7 mouse cellular contexts compared by ENCODE assay signal in genomic region chr17:28026111-28026872, GRCm38 (mm10). TPM values are rescaled to one million over a fixed set of nuclear protein-coding genes. Genes with fewer than 3 reads are reported as not detected.
A peak's percentile ranks its signal among the peaks of the same experiment; 100 is the strongest.
DNase-seq lines count a peak whose midpoint lies in the region; ATAC-seq and TF ChIP-seq lines count a peak whose summit lies in the region.

No protein-coding gene starts in this region.

- peak; percentile 44 for DNase-seq in MEL (ENCODE audit: low read depth, low spot score)
- no peak for DNase-seq in embryonic facial prominence, embryonic 10.5 days (ENCODE audit: low spot score)
- DNase-seq in lung, adult 2 months, result peak; percentile 73
- DNase-seq in urinary bladder, postnatal 10 days (ENCODE audit: low spot score), result no peak
- no peak for DNase-seq in gastrocnemius, adult 8-10 months (ENCODE audit: low spot score in 2 of 2)
- no peak for DNase-seq in adrenal gland, postnatal 4 days (ENCODE audit: low spot score in 2 of 2)

- H3K9ac ChIP-seq in MEL (ENCODE audit: control insufficient read depth, low read depth, low read length, poor library complexity, severe bottlenecking), result no peak overlapping the region
- H3K9ac ChIP-seq in intestine, embryonic 15.5 days, result no peak overlapping the region; the same call in 1 of the 2 replicates

- TF ChIP-seq RAD21 in MEL (IDR thresholded peaks at IDR 0.05; ENCODE audit: low read depth, low read length), result no peak

- no peak overlapping the region for H3K4me3 ChIP-seq in MEL (ENCODE audit: control insufficient read depth in 1 of 2, insufficient read depth in 1 of 2, low read depth in 2 of 2, low read length in 2 of 2)
- no peak overlapping the region for H3K4me3 ChIP-seq in embryonic facial prominence, embryonic 10.5 days
- no peak overlapping the region for H3K4me3 ChIP-seq in intestine, embryonic 15.5 days (replicated peaks)
- no peak overlapping the region for H3K4me3 ChIP-seq in lung, adult 2 months (replicated peaks; ENCODE audit: extremely low read depth, low read depth, low read length)

- H3K9me3 ChIP-seq in MEL (replicated peaks; ENCODE audit: insufficient read depth, low read length), result no peaks in the 10 kb centered on the region
- no peaks in the 10 kb centered on the region for H3K9me3 ChIP-seq in embryonic facial prominence, embryonic 10.5 days
- no peaks in the 10 kb centered on the region for H3K9me3 ChIP-seq in intestine, embryonic 15.5 days

- 79% methylated on average over 14 of the region's 14 CpGs for WGBS in embryonic facial prominence, embryonic 10.5 days
- WGBS in intestine, embryonic 15.5 days, result 67% methylated on average over 14 of the region's 14 CpGs
- 46% methylated on average over 14 of the region's 14 CpGs for WGBS in lung, adult 2 months

- no peak overlapping the region for H3K27ac ChIP-seq in MEL (ENCODE audit: control insufficient read depth, low read depth, low read length)
- H3K27ac ChIP-seq in embryonic facial prominence, embryonic 10.5 days (replicated peaks), result peak overlapping the region; percentile 26
- peak overlapping the region; percentile 71 for H3K27ac ChIP-seq in intestine, embryonic 15.5 days

- no peak for TF ChIP-seq CTCF in MEL (IDR thresholded peaks at IDR 0.05 in 2 of 3, conservative IDR thresholded peaks at IDR 0.05 in 1 of 3; ENCODE audit: control insufficient read depth in 1 of 3, insufficient read depth in 1 of 3, low read depth in 2 of 3, low read length in 3 of 3, poor library complexity in 1 of 3, severe bottlenecking in 1 of 3)
- TF ChIP-seq CTCF in lung, adult 2 months (IDR thresholded peaks at IDR 0.05; ENCODE audit: insufficient read depth, low read length), result no peak

- H3K79me2 ChIP-seq in MEL (ENCODE audit: control insufficient read depth, insufficient read depth, low read length, poor library complexity), result no peaks in the 10 kb centered on the region

- no peaks in the 10 kb centered on the region for H3K27me3 ChIP-seq in MEL (ENCODE audit: control insufficient read depth in 1 of 2, insufficient read depth in 2 of 2, low read length in 2 of 2)
- H3K27me3 ChIP-seq in embryonic facial prominence, embryonic 10.5 days (replicated peaks; ENCODE audit: low read depth, poor library complexity, severe bottlenecking), result no peaks in the 10 kb centered on the region
- no peaks in the 10 kb centered on the region for H3K27me3 ChIP-seq in intestine, embryonic 15.5 days (replicated peaks)

- no peak for TF ChIP-seq POLR2A in MEL (IDR thresholded peaks at IDR 0.05; ENCODE audit: control insufficient read depth in 1 of 2, insufficient read depth in 1 of 2, low read depth in 1 of 2, low read length in 2 of 2, poor library complexity in 1 of 2)
- TF ChIP-seq POLR2A in lung, adult 2 months (IDR thresholded peaks at IDR 0.05; ENCODE audit: borderline replicate concordance, extremely low read depth, low read depth, low read length), result no peak

- peaks cover 8 to 10% of the 10 kb centered on the region in 2 experiments for H3K4me1 ChIP-seq in MEL (ENCODE audit: control insufficient read depth in 1 of 2, insufficient read depth in 2 of 2, low read length in 2 of 2)
- peaks cover 74% of the 10 kb centered on the region for H3K4me1 ChIP-seq in embryonic facial prominence, embryonic 10.5 days
- peaks cover 37% of the 10 kb centered on the region for H3K4me1 ChIP-seq in intestine, embryonic 15.5 days (replicated peaks)
- peaks cover 73% of the 10 kb centered on the region for H3K4me1 ChIP-seq in lung, adult 2 months (ENCODE audit: control insufficient read depth, insufficient read depth, low read length)

- ATAC-seq in intestine, embryonic 15.5 days, result no peak

- no peak overlapping the region for H3K4me2 ChIP-seq in intestine, embryonic 15.5 days (replicated peaks)

- H3K36me3 ChIP-seq in MEL (ENCODE audit: control insufficient read depth in 1 of 2, insufficient read depth in 2 of 2, low read length in 2 of 2), result peaks cover 0 to 6% of the 10 kb centered on the region in 2 experiments; a peak in 2 of 4 replicates
- H3K36me3 ChIP-seq in embryonic facial prominence, embryonic 10.5 days (replicated peaks), result peaks cover 13% of the 10 kb centered on the region
- H3K36me3 ChIP-seq in intestine, embryonic 15.5 days, result no peaks in the 10 kb centered on the region

- no peak for TF ChIP-seq EP300 in MEL (IDR thresholded peaks at IDR 0.05; ENCODE audit: low read depth in 1 of 2, low read length in 2 of 2)

TF ChIP-seq in MEL, 35 proteins besides CTCF, POLR2A, EP300 and RAD21:
- TF ChIP-seq USF1 (IDR thresholded peaks at IDR 0.05; ENCODE audit: low read depth, low read length), result no peak
- TF ChIP-seq ZMIZ1 (IDR thresholded peaks at IDR 0.05; ENCODE audit: low read depth, low read length), result no peak
- TF ChIP-seq GABPA (IDR thresholded peaks at IDR 0.05; ENCODE audit: low read depth, low read length), result no peak
- TF ChIP-seq POLR2AphosphoS5 (IDR thresholded peaks at IDR 0.05; ENCODE audit: borderline replicate concordance, low read depth, low read length), result no peak
- no peak for TF ChIP-seq E2F4 (IDR thresholded peaks at IDR 0.05; ENCODE audit: borderline replicate concordance, low read depth, low read length)
- TF ChIP-seq CHD2 (IDR thresholded peaks at IDR 0.05; ENCODE audit: low read length), result no peak
- no peak for TF ChIP-seq ZNF384 (IDR thresholded peaks at IDR 0.05; ENCODE audit: low read depth, low read length)
- no peak for TF ChIP-seq MAX (IDR thresholded peaks at IDR 0.05; ENCODE audit: low read length)
- TF ChIP-seq MYC (IDR thresholded peaks at IDR 0.05; ENCODE audit: low read depth, low read length), result no peak
- TF ChIP-seq RCOR1 (IDR thresholded peaks at IDR 0.05; ENCODE audit: low read depth, low read length), result no peak
- no peak for TF ChIP-seq MYB (IDR thresholded peaks at IDR 0.05; ENCODE audit: low read depth, low read length)

RNA-seq across cellular contexts. Expression of gene Tcp11, which starts 54.1 kb away (rescaled TPM):
- total RNA-seq in MEL (2012; rRNA removed), result 0.46 and 0.50 TPM in 2 replicates
- polyA plus RNA-seq in MEL (2012; ENCODE audit: insufficient read depth in 1 of 2, insufficient read length in 2 of 2, low read depth in 1 of 2, low replicate concordance in 2 of 2, missing spikeins in 1 of 2), result under 1 TPM in 1 of 2 experiments, not detected in 1; 0.82 TPM
- polyA plus RNA-seq in embryonic facial prominence, embryonic 10.5 days (2016; fragmentation: Nextera tagmentation; extraction: Ambion mirVana), result 0.54 and 0.83 TPM in 2 replicates
- 1.2 and 1.6 TPM in 2 replicates for polyA plus RNA-seq in intestine, embryonic 15.5 days (2015; fragmentation: Nextera tagmentation; extraction: Ambion mirVana)
- polyA plus RNA-seq in lung, adult 2 months (2012; rRNA removed), result 13.4 and 16.9 TPM in 2 replicates
- not detected for total RNA-seq in gastrocnemius, adult 8-10 months (2022)
- 1 to 10 TPM in 1 of 2 experiments, under 1 TPM in 1; 0.31 to 3.3 TPM for total RNA-seq in adrenal gland, postnatal 4 days (2021)

Comparison
In these comparisons a context has a peak if more than half of its experiments do, and no peak if none do; other contexts are left out.
1. DNase-seq: peak in MEL (single experiment) and lung, adult 2 months (single experiment); none in embryonic facial prominence, embryonic 10.5 days (single experiment), urinary bladder, postnatal 10 days (single experiment), gastrocnemius, adult 8-10 months (0 of 2) and adrenal gland, postnatal 4 days (0 of 2).